Mouse (Mus musculus): ENCODE data around the gene Ptafr.

- TF ChIP-seq MYOD1 (IDR thresholded peaks at IDR 0.05; ENCODE audit: control insufficient read depth in 1 of 3, insufficient read length in 2 of 3, low read depth in 2 of 3), result no peak
- TF ChIP-seq POLR2A (IDR thresholded peaks at IDR 0.05; ENCODE audit: insufficient read length, low read depth), result no peak
- no peak for TF ChIP-seq REST (IDR thresholded peaks at IDR 0.05; ENCODE audit: insufficient read depth, insufficient read length)
- no peak for TF ChIP-seq POLR2AphosphoS2 (IDR thresholded peaks at IDR 0.05; ENCODE audit: insufficient read length, low read depth)
- TF ChIP-seq CEBPB (IDR thresholded peaks at IDR 0.05; ENCODE audit: insufficient read depth, poor library complexity, severe bottlenecking), result no peak
Measured at GRCm38 (mm10) chr4:132554653-132555052, 9.2 kb upstream of the Ptafr start.
